Mouse (Mus musculus) hematopoietic stem cell, adult 5-6 weeks (primary cell): Measurements from ENCODE around the gene Fzr1. TPM values are rescaled to one million over a fixed set of nuclear protein-coding genes. Genes with fewer than 3 reads are reported as not detected.

ENCODE experiments used
- ATAC-seq, 2 experiments: fragments of 125-278 bp in 1 of 2; replicated peaks in 1 of 2; 2 replicates each; pipeline ENCODE4 v1.8.0; 2016 to 2017; ENCODE audit warnings: inconsistent platforms in 2 of 2, mild to moderate bottlenecking in 2 of 2, moderate number of reproducible peaks in 2 of 2, low read depth in 1 of 2, moderate TSS enrichment in 1 of 2; ENCODE audit not compliant: low FRiP score in 2 of 2, poor library complexity in 2 of 2, severe bottlenecking in 2 of 2, insufficient read depth in 1 of 2, low TSS enrichment in 1 of 2
- total RNA-seq: library from RNA; stranded (forward); fragments of 172-1452, 232-1000 nt; gene quantifications from 2 replicates; pipeline ENCODE4 v1.2.3, GENCODE M21; 2017

Gene Fzr1
- total RNA-seq, 1 experiment from 2014 or later: 11.6 TPM

GRCm38 (mm10) chr10:81376561-81377361, 1.6 kb downstream of the Fzr1 start:
- ATAC-seq: no peak

DNA sequence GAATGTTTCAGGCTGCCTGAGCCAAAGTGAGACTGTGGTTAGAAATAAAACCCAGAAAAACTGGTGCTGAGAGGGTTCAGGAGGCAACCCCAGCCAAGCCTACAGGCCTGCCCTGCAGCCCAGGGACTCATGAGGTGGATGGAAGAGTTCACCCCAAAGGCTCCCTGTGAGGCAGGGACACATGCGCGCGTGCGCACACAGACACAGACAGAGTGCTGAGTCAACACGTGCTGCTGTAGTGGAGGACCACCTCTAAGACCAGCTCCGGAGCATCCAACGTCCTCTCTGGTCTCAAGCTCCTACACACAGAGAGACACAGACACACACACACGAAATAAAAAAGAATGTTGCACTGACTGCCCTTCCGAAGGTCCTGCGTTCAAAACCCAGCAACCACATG, 3.0 kb downstream of the Fzr1 start:
- no peak for ATAC-seq

GRCm38 (mm10) chr10:81367207-81367495, 11.2 kb downstream of the Fzr1 start:
- ATAC-seq: no peak

- ATAC-seq: no peak
Measured at GRCm38 (mm10) chr10:81366477-81367206, 11.7 kb downstream of the Fzr1 start.

DNA sequence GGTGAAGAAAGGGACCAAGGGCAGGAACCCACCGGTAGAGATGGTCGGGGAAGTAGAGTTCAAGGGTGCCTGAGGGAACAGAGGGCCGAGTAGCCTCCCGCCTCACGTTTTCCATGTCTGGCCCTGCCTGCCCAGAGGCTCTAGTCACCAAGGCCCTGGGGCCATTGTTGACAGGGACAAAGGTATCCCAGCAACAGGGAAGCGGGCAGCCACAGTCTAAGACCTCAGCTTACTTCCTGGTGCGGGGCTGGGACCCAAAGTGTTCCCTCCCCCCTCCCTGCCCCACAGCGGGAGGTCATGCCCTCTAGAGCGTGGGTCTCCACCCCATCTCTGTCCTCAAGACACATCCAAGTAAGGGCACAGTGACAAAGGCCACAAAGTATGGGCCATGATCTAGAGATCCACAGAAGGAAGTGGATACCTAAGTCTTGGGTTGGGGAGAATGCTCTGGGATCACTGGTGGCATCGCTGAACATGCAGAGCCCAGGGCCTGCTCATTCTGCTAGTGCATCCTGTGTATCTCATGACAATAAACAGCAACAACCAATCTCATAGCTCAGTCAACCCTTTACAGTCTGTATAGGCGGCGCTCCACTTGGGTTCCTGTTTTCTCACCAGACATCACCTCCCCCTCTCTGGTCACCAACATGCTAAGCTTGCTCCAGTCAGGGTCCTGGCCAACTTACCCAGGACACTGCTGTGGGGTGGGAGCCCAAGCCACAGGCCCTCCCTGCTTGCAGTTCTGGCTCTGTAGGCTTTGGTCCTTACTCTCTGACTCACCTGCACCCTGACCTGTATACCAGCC, 12.4 kb downstream of the Fzr1 start, which contains the start of gene 4930404N11Rik:
TSS of gene 4930404N11Rik (minus strand) at position 145 of the 805 bp plus-strand sequence.
- ATAC-seq: peak; percentile 15 to 30; a peak in 2 of 4 replicates

DNA sequence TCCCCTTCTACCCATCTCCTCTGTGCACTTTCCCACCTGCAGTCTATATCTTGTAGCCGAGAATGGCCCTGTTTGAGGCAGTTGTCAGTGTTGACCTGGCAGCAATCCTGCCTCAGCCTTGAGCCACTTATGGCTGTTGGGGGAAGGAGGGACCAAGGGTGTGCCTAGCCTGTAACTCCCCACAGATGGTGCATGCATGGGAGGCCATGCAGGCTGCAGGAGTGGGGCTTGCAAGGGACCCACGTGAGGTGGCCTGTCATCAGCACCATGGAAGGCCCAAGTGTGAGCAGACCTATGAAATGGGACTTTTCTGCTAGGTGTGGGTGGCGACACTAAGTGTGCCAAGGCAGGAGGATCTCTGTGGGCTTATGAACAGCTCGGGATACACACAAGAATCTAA, 13.2 kb downstream of the Fzr1 start:
- ATAC-seq: no peak

DNA sequence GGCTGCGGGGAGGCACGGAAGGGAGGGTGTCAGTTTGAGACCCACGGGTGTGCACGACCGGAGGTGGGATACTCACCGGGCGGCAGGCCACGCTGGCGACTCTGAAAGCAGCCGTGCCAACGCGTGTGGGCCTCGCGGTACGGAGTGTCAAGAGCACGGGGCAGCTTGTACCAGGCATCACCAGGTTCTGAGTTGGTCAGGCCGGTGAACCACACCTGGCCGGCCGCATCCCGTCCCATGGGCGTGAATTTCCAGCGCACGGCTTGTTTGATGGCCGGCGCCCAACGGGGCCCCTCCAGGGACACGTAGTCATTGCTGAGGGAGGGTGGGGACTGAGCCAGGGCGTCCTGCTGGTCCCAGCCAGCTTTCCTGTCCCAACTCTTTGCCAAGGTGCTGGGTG, 13.7 kb downstream of the Fzr1 start:
- no peak for ATAC-seq

DNA sequence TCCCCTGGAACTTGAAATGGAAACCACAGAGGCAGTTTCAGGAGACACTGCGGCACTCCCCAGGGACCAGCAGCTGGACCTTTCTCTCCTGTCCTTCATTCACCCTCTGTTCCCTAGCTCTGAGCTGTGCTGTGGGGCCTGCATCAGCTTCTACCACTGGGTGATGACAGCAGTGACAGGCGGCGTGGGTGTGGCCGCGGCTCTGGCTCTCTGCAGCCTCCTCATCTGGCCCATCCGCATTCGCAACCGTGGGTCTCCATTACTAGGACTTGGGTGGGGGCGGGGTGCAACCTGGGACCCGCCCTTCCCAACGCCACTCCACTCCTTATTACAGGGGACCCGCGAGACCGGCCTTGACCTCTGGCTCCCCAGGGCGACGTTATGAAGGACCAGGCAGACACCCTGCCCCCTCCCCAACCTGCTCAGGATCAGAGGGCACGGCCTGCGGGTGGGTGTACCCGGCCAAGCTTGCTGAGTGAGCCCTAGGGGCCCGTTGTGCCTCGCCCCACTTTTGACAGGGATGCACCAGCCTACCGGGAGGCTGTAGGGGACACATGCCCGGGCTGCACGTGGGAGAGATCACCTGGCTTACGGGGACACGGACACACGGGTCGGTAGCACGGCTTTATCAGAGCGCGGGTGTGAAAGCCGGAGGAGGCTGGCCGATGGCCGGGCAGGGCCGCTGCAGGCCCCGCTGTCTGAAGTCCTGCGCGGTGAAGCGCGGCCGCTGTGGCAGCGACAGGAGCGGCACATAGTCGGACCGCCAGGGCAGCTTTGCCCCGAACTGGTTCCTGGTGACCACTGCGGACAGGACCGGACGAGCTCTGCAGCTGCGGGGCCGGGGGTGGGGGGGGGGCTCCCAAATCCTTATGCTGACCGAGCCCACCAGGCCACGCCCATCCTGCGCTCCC, 14.6 kb downstream of the Fzr1 start:
- no peak for ATAC-seq

- ATAC-seq: no peak
Measured at GRCm38 (mm10) chr10:81362336-81362949, 15.9 kb downstream of the Fzr1 start.

GRCm38 (mm10) chr10:81360721-81361120, 17.6 kb downstream of the Fzr1 start:
- no peak for ATAC-seq

- ATAC-seq: peak; percentile 30 to 32; a peak in 3 of 4 replicates
Measured at GRCm38 (mm10) chr10:81358841-81359240, 19.5 kb downstream of the Fzr1 start.

DNA sequence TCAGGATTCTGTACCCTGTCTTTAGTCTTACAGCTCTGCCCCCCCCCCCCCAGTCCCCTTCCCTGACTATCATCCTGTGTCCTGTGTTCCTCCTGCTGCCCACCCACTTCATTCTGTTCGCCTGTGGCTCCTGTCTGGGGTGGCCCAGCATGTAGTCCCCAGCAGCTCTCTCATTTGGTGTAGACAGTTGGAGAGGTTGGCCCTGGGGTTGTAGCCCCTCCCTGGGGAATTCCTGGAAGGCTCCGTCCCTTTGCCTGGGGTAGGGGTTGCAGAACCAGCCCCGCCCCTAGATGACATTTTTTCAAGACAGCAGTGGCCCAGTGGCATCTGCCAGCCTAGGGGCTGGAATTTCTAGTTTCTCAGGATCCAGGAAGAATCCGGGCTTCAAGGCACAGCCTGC, 20.1 kb downstream of the Fzr1 start:
- no peak for ATAC-seq

- ATAC-seq: peak; percentile 60 to 83
Measured at GRCm38 (mm10) chr10:81356991-81357844, 21.1 kb downstream of the Fzr1 start, which contains the start of gene Mfsd12. Mfsd12 (plus strand) TSS chr10:81357491.

DNA sequence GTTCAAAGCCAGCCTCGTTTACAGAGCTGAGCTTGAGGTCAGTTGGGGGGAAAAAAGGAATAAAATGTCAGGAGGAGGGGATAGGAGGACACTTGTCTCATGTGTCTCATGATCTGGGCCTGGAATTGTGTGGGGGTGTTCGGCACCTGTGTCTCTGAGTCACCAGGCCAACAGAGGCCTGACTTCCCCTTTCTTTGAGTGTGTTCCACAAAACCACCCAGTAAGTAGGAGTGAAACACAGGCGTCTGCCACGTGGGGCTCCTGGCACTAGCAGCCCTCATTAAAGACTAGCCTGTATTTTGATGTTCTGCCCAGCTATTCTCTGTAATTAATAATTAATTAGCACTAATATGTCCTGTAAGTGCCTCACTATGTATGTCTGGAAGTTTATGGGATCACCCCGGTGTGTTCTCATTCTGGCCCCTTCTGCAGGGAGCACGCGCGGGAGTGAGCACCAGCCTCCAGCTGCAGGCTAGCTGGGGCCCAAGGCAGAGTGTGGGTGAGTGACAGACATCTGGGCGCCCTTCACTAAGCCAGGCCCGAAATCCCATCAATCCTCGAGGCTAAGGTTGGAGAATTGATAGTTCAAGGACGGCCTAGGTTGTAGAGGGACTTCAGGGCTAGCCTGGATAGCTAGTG, 21.8 kb downstream of the Fzr1 start:
- ATAC-seq: peak; percentile 66 to 72

GRCm38 (mm10) chr10:81355533-81355932, 22.8 kb downstream of the Fzr1 start:
- ATAC-seq: no peak
